Mouse (Mus musculus): Measurements from ENCODE around the gene Higd1a.

GRCm38 (mm10) chr9:121842914-121843313 is 15.2 kb downstream of the Higd1a start:
- TF ChIP-seq CTCF (IDR thresholded peaks at IDR 0.05; ENCODE audit: low read depth, low read length) (no peak), POLR2A (IDR thresholded peaks at IDR 0.05; ENCODE audit: extremely low read depth, insufficient read depth, low read length) (no peak)
